Mouse (Mus musculus) spleen, postnatal 4 days (tissue): ENCODE results near the gene Mrpl44.
A peak's percentile ranks its signal among the peaks of the same experiment; 100 is the strongest.

Source experiments
- DNase-seq, 2 experiments: peaks; one replicate each; pipeline ENCODE4 v3.0.0; 2022; ENCODE audit warnings: low spot score in 2 of 2

Mrpl44 gene

DNA sequence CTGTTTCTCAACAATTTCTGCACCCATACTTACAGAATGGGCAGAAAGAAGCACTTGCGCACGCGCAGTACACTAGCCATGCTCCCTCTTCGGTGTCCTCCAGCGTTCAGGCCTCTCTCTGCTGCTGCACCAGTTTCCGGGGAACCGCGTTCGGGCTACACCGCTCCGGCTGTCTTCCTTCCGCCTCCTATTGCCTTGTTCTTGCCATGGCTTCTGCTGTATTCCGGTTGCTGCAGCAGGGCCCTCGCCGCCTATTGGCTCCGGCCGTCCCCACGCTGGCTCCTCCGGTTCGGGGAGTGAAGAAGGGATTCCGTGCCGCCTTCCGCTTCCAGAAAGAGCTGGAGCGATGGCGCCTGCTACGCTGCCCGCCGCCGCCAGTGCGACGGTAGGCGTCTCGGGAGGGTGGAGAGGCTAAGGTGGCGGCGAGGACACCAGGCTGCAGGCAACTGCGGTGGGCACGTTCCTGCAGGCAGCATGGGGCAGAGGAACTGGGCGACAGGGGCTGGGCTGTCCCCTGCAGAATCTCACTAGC, at the start of gene Mrpl44, which contains the start of gene Wdfy1:
Mrpl44 (plus strand) TSS at position 92 of the 532 bp plus-strand sequence.
Wdfy1 (minus strand) TSS at position 217 of the 532 bp plus-strand sequence.
- peak; percentile 94 to 98 for DNase-seq

DNA sequence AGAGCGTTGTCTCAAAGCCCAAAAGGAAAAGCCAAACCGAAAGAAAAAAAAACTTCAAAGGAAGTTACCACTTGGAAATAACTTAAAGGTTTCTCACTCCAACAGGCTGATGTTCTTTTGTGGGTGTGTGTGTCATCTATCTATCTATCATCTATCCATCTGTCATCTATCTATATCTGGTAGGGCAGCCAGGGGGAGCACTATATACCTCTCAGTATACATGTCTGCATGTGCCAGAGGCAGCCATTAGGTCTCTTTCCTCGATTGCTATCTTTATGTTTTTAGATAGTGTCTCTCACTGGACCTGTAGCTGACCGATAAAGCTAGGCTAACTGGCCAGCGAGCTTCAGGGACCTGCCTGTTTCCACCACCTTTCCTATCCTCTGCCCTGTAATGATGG, 41.0 kb upstream of the Mrpl44 start:
- no peak for DNase-seq

- no peak for DNase-seq
Measured at GRCm38 (mm10) chr1:79736408-79736807, 39.4 kb upstream of the Mrpl44 start.

DNA sequence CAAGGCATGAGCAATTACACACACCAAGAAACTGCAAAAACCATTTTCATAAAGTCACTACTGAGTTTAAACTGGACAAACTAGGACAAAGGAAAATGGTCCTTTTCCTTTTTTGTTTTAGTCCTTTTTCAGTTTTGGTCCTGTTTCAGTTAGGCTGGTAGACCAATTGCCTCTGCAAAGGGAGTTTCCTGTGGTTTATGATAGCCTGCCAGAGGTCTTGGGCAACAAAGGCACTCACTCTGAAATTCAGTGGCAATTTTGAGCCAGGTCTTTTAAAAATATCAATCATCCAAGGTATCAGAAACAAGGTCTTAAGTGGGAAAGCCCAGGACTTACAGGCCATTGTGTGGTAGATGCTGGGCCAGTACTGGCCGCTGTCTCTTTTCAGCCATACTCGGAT, 36.1 kb upstream of the Mrpl44 start:
- DNase-seq: no peak

- DNase-seq: no peak
Measured at GRCm38 (mm10) chr1:79741002-79741401, 34.8 kb upstream of the Mrpl44 start.

GRCm38 (mm10) chr1:79742949-79743348, 32.9 kb upstream of the Mrpl44 start:
- DNase-seq: no peak

GRCm38 (mm10) chr1:79743385-79743784, 32.4 kb upstream of the Mrpl44 start:
- DNase-seq: no peak

GRCm38 (mm10) chr1:79746056-79746455, 29.8 kb upstream of the Mrpl44 start:
- DNase-seq: no peak

DNA sequence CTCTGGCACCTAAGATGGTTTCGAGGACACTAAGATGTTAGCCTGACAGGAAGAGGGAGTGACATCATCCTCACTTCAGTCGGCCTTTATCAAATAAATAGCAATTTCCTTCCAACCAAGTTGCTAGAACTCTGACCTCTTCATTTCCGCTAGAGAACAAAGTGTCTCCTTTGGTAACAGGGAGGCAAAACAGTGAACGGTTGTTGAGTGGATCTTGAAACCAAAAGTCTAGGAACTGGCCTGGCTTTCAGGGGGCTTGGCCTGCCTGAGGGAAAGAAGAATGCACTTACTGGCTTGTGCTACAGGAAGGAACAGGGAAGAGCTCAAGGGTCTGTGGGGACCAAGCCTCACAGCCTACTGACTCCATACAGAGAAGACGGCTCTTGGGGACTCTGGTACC, 24.6 kb upstream of the Mrpl44 start:
- no peak for DNase-seq

GRCm38 (mm10) chr1:79752015-79752695, 23.7 kb upstream of the Mrpl44 start:
- DNase-seq: no peak

- no peak for DNase-seq
Measured at GRCm38 (mm10) chr1:79752714-79753340, 23.0 kb upstream of the Mrpl44 start.

DNA sequence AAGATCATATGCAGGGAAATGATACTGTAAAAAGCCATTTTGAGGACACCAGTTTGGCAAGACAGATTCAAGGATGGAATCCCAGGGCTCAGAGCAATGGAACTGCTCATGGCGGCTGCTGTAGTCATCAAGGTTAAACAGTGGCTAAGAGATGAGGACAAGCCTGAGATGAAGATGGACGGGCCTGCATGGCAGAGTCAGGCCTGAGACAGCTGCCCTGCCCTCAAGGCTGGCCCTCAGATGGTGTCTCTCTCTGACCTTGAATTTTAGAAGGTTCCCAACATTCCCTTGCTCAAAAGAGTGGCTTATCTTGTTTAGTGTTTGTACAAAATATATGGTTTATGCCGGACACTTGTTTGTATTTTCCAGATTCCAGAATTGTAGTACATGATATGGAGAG, 22.4 kb upstream of the Mrpl44 start:
- no peak for DNase-seq

- DNase-seq: no peak
Measured at GRCm38 (mm10) chr1:79754936-79755335, 20.9 kb upstream of the Mrpl44 start.

DNA sequence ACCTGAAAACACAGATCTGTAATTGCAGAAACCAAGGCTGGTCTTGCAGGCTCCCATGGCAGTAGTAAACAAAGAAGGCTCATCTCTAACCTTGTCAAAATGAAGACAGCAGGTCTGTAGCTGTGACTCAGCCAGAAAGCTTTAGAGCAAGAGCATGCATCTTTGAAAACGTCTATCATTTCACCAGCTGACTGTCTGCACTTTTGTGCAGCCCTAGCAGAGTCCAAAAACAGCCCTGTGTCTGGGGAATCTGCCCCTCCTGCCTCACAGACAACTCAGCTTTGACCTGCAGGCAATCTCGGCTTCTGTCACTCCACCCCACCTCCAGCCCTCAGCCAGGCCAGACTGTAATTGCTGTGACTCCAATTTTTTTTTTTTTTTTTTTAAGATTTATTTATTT, 20.4 kb upstream of the Mrpl44 start:
- DNase-seq: no peak

DNA sequence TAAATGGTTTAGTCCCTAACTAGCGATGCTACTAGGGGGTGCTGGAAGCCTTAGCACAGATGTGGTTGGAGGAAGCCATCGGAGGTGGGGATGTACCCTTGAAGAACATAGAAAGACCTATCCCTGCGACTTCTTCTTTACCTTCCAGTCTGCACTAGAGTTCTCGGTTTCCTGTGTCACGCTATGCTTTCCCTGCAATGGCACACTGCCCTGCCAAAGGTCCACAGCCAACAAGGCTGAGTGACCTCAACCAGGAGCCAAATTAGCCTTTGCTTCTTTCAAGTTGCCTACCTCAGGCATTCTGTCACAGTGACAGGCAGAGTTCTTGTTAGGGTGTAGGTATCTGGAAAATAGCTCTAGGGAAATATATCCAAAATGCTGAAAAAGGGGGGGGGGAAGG, 19.4 kb upstream of the Mrpl44 start:
- no peak for DNase-seq

GRCm38 (mm10) chr1:79757161-79757560, 18.7 kb upstream of the Mrpl44 start:
- no peak for DNase-seq

DNA sequence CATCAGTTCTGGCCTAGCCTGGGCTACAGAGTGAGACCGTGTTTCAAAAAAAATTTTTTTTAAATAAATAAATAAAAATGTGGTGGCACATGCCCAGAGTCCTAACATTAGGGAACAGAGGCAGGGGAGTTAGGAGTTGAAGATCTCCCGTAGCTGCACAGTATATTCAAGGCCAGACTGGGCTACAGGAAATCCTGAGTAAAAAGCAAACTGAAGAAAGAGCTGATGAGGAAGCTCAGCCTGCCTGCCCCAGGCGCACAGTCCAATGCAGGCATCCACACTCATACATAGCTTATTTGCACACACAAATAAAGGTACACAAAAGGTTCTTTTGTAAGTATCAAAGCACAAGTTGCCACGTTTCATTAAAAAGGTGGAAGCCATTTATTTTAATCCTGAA, 18.2 kb upstream of the Mrpl44 start:
- DNase-seq: no peak

GRCm38 (mm10) chr1:79759006-79759405, 16.8 kb upstream of the Mrpl44 start:
- DNase-seq: no peak

GRCm38 (mm10) chr1:79759436-79759972, 16.3 kb upstream of the Mrpl44 start:
- no peak for DNase-seq

- DNase-seq: no peak
Measured at GRCm38 (mm10) chr1:79760656-79761055, 15.2 kb upstream of the Mrpl44 start.

GRCm38 (mm10) chr1:79761106-79761916, 14.5 kb upstream of the Mrpl44 start:
- peak; percentile 80 to 90 for DNase-seq

- DNase-seq: no peak
Measured at GRCm38 (mm10) chr1:79761917-79762271, 13.9 kb upstream of the Mrpl44 start.
